Mouse (Mus musculus) spleen, adult 2 months (tissue): Measurements from ENCODE around the gene Slc25a44.

Source experiments
- CTCF ChIP-seq: fragments of 200-500 bp; IDR thresholded peaks from 2 replicates; pipeline ENCODE4 v1.5.1; 2011; ENCODE audit warnings: mild to moderate bottlenecking, inconsistent platforms; ENCODE audit not compliant: insufficient read depth, insufficient read length, insufficient replicate concordance; ENCODE audit errors: extremely low read depth
- POLR2A ChIP-seq: fragments of 200-500 bp; IDR thresholded peaks from 2 replicates; pipeline ENCODE4 v1.6.1; 2011; ENCODE audit warnings: low read depth, low read length, inconsistent platforms

GRCm38 (mm10) chr3:88436395-88437201 is 11.7 kb upstream of the Slc25a44 start:
- peak; percentile 42; the same call in 1 of the 2 replicates for TF ChIP-seq CTCF
- no peak for TF ChIP-seq POLR2A
